Mouse (Mus musculus) spleen, adult 2 months (tissue): ENCODE data around the gene Srp72.

Source experiments
- CTCF ChIP-seq: fragments of 200-500 bp; IDR thresholded peaks from 2 replicates; pipeline ENCODE4 v1.5.1; 2011; ENCODE audit warnings: mild to moderate bottlenecking, inconsistent platforms; ENCODE audit not compliant: insufficient read depth, insufficient read length, insufficient replicate concordance; ENCODE audit errors: extremely low read depth
- POLR2A ChIP-seq: fragments of 200-500 bp; IDR thresholded peaks from 2 replicates; pipeline ENCODE4 v1.6.1; 2011; ENCODE audit warnings: low read depth, low read length, inconsistent platforms

DNA sequence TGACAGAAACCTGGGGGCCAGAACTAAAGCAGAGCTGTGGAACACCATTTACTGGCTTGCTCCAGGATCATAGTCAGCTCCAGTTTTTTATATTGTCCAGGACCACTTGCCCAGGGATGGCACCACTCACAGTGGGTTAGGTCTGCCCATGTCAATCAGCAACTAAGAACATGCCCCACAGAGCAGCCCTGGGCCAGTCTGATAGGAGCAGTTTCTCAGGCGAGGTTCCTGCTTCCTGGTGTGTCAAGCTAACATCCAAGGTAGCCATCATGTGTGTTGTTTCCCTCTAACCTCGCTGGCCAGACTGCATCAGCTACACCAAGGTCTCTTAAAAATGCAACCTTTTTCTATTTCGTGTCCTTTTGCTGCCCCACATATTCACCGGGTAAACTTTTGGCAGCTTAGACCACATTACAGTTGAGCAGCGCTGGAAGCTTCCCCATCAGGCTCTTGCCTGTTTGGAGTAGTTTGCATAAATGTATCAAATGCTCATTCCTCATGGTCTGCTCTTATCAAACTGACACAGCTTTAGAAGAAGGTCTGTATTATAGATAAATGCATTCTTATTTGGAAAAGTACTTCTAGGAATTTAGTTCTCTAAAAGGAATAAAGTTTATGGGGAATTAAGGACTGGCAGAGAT is 18.8 kb downstream of the Srp72 start:
- TF ChIP-seq CTCF (no peak), POLR2A (no peak)
